Mouse (Mus musculus) liver, embryonic 15.5 days (tissue): ENCODE data around the gene Mogs. TPM values are rescaled to one million over a fixed set of nuclear protein-coding genes. Genes with fewer than 3 reads are reported as not detected.

Experiments
- ATAC-seq: fragments of 200-750 bp; cut with Nextera tagmentation; 2 replicates; pipeline ENCODE4 v1.8.0; 2017; ENCODE audit warnings: moderate number of reproducible peaks, mild to moderate bottlenecking, moderate library complexity; ENCODE audit not compliant: insufficient read depth
- H3K27ac ChIP-seq: fragments of 300-500 bp; sonication (generic); replicated peaks from 2 replicates; pipeline ENCODE4 v1.5.1; 2015; ENCODE audit warnings: mild to moderate bottlenecking, inconsistent platforms
- H3K27me3 ChIP-seq: fragments of 300-500 bp; sonication (generic); 2 replicates; pipeline ENCODE4 v1.6.1; 2015; ENCODE audit warnings: mild to moderate bottlenecking, inconsistent platforms
- H3K36me3 ChIP-seq: fragments of 300-500 bp; sonication (generic); replicated peaks from 2 replicates; pipeline ENCODE4 v1.6.1; 2015; ENCODE audit warnings: moderate library complexity, mild to moderate bottlenecking, inconsistent platforms
- H3K4me1 ChIP-seq: fragments of 300-500 bp; sonication (generic); replicated peaks from 2 replicates; pipeline ENCODE4 v1.6.1; 2015; ENCODE audit warnings: inconsistent platforms
- H3K4me2 ChIP-seq: fragments of 300-500 bp; sonication (generic); 2 replicates; pipeline ENCODE4 v1.6.1; 2015; ENCODE audit warnings: moderate library complexity, mild to moderate bottlenecking, inconsistent platforms
- H3K4me3 ChIP-seq: fragments of 300-500 bp; sonication (generic); replicated peaks from 2 replicates; pipeline ENCODE4 v1.5.1; 2015; ENCODE audit warnings: mild to moderate bottlenecking, inconsistent platforms
- H3K9ac ChIP-seq: fragments of 300-500 bp; sonication (generic); 2 replicates; pipeline ENCODE4 v1.6.1; 2015; ENCODE audit warnings: moderate library complexity, mild to moderate bottlenecking, inconsistent platforms
- H3K9me3 ChIP-seq: fragments of 300-500 bp; sonication (generic); replicated peaks from 2 replicates; pipeline ENCODE4 v1.6.1; 2016; ENCODE audit warnings: inconsistent platforms
- WGBS: fragments of 180-500 bp; shearing (Covaris S2); methylation state at CpG from one replicate; pipeline ENCODE4 v1.1.7; 2015; ENCODE audit warnings: mixed read lengths; ENCODE audit not compliant: insufficient replicate concordance; 5-methylcytosine and 5-hydroxymethylcytosine counted together
- polyA plus RNA-seq: library from polyadenylated mRNA; unstranded; fragments of >200 nt; fragmentation: Nextera tagmentation; extraction: Ambion mirVana; gene quantifications from 2 replicates; pipeline ENCODE4 v1.2.1, GENCODE M21; 2015

Mogs gene
- polyA plus RNA-seq, 1 experiment from 2014 or later = 37.0 TPM

GRCm38 (mm10) chr6:83124851-83125312 is 9.6 kb downstream of the Mogs start:
- H3K4me1 ChIP-seq = peaks cover 50% of the 10 kb centered on the region
- peak overlapping the region; percentile 91 for H3K4me2 ChIP-seq
- H3K9ac ChIP-seq = peak overlapping the region; percentile 82
- H3K27ac ChIP-seq = peak overlapping the region; percentile 90
- H3K36me3 ChIP-seq = peaks cover 6% of the 10 kb centered on the region; the same call in 1 of the 2 replicates
- no peak for ATAC-seq
- WGBS = under 1% methylated on average over 30 of the region's 30 CpGs
- no peaks in the 10 kb centered on the region for H3K9me3 ChIP-seq
- H3K4me3 ChIP-seq = peak overlapping the region; percentile 84
- no peaks in the 10 kb centered on the region for H3K27me3 ChIP-seq

- Histone ChIP-seq H3K4me3 (peak within 1 kb of the TSS; percentile 84), H3K9me3 (no peaks in the 10 kb centered on the region), H3K36me3 (peaks cover 6% of the 10 kb centered on the region; the same call in 1 of the 2 replicates), H3K4me1 (peaks cover 45% of the 10 kb centered on the region), H3K27ac (peak within 1 kb of the TSS; percentile 90), H3K27me3 (no peaks in the 10 kb centered on the region), H3K4me2 (peak within 1 kb of the TSS; percentile 91), H3K9ac (peak within 1 kb of the TSS; percentile 82)
- no peak for ATAC-seq
- 33% methylated on average over 5 of the region's 5 CpGs for WGBS
Observed at GRCm38 (mm10) chr6:83125331-83125730, 10.0 kb downstream of the Mogs start, which contains the start of gene Ino80b. Gene Ino80b, minus strand, starts transcription at chr6:83125431.

GRCm38 (mm10) chr6:83127419-83127818 is 12.1 kb downstream of the Mogs start:
- no peak for ATAC-seq
- H3K4me3 ChIP-seq = no peak overlapping the region

GRCm38 (mm10) chr6:83131469-83132034 is 16.3 kb downstream of the Mogs start:
- peak; percentile 70 for ATAC-seq
- Histone ChIP-seq H3K36me3 (no peaks in the 10 kb centered on the region), H3K4me2 (peak overlapping the region; percentile 37), H3K4me3 (no peak overlapping the region), H3K27ac (peak overlapping the region; percentile 78), H3K9ac (no peak overlapping the region), H3K27me3 (peaks cover 21% of the 10 kb centered on the region), H3K4me1 (peaks cover 29% of the 10 kb centered on the region), H3K9me3 (no peaks in the 10 kb centered on the region)
- WGBS = 36% methylated on average over 6 of the region's 6 CpGs

More at GRCm38 (mm10) chr6:83127419-83127818, 12.1 kb downstream of the Mogs start:
- Histone ChIP-seq H3K36me3 (peaks cover 6% of the 10 kb centered on the region; the same call in 1 of the 2 replicates), H3K9ac (no peak overlapping the region), H3K27ac (no peak overlapping the region), H3K9me3 (no peaks in the 10 kb centered on the region), H3K4me1 (peaks cover 39% of the 10 kb centered on the region), H3K27me3 (no peaks in the 10 kb centered on the region), H3K4me2 (no peak overlapping the region)
- WGBS = 83% methylated on average over 5 of the region's 5 CpGs

- WGBS = 67% methylated on average over 9 of the region's 9 CpGs
- Histone ChIP-seq H3K27me3 (peaks cover 29% of the 10 kb centered on the region), H3K4me3 (no peak overlapping the region), H3K4me1 (peaks cover 34% of the 10 kb centered on the region), H3K4me2 (peak overlapping the region; percentile 18; the same call in 1 of the 2 replicates), H3K36me3 (no peaks in the 10 kb centered on the region), H3K27ac (peak overlapping the region; percentile 68), H3K9me3 (no peaks in the 10 kb centered on the region), H3K9ac (no peak overlapping the region)
- peak; percentile 26; the same call in 1 of the 2 replicates for ATAC-seq
Observed at GRCm38 (mm10) chr6:83132176-83132919, 17.1 kb downstream of the Mogs start.

GRCm38 (mm10) chr6:83134226-83134625 is 18.9 kb downstream of the Mogs start:
- 40% methylated on average over 3 of the region's 3 CpGs for WGBS
- no peak for ATAC-seq
- H3K36me3 ChIP-seq = no peaks in the 10 kb centered on the region

GRCm38 (mm10) chr6:83134951-83135513 is 19.7 kb downstream of the Mogs start, which contains the start of gene Rtkn:
Gene Rtkn, plus strand, starts transcription at chr6:83135463.
- 57% methylated on average over 7 of the region's 7 CpGs for WGBS
- no peak for ATAC-seq
- Histone ChIP-seq H3K4me3 (peak within 1 kb of the TSS; percentile 55), H3K36me3 (no peaks in the 10 kb centered on the region), H3K4me2 (peak within 1 kb of the TSS; percentile 64), H3K27ac (peak within 1 kb of the TSS; percentile 81), H3K9ac (no peak within 1 kb of the TSS), H3K27me3 (peaks cover 56% of the 10 kb centered on the region), H3K4me1 (peaks cover 55% of the 10 kb centered on the region), H3K9me3 (no peaks in the 10 kb centered on the region)

More at GRCm38 (mm10) chr6:83134226-83134625, 18.9 kb downstream of the Mogs start:
- no peaks in the 10 kb centered on the region for H3K9me3 ChIP-seq
- no peak overlapping the region for H3K9ac ChIP-seq
- H3K27ac ChIP-seq = no peak overlapping the region
- no peak overlapping the region for H3K4me3 ChIP-seq
- H3K4me1 ChIP-seq = peaks cover 53% of the 10 kb centered on the region
- H3K27me3 ChIP-seq = peaks cover 48% of the 10 kb centered on the region
- no peak overlapping the region for H3K4me2 ChIP-seq

GRCm38 (mm10) chr6:83135571-83136161 is 20.4 kb downstream of the Mogs start:
- no peak for ATAC-seq
- Histone ChIP-seq H3K4me1 (peaks cover 54% of the 10 kb centered on the region), H3K9ac (no peak overlapping the region), H3K9me3 (no peaks in the 10 kb centered on the region), H3K4me3 (peak overlapping the region; percentile 55), H3K36me3 (no peaks in the 10 kb centered on the region), H3K27me3 (peaks cover 60% of the 10 kb centered on the region), H3K4me2 (peak overlapping the region; percentile 64), H3K27ac (peak overlapping the region; percentile 81; the same call in 1 of the 2 replicates)
- WGBS = 18% methylated on average over 37 of the region's 37 CpGs

- H3K4me3 ChIP-seq = peak overlapping the region; percentile 55
- peaks cover 47% of the 10 kb centered on the region for H3K4me1 ChIP-seq
- H3K4me2 ChIP-seq = peak overlapping the region; percentile 64
- H3K27ac ChIP-seq = peak overlapping the region; percentile 81
- no peak for ATAC-seq
- H3K9me3 ChIP-seq = no peaks in the 10 kb centered on the region
- 29% methylated on average over 5 of the region's 5 CpGs for WGBS
- H3K27me3 ChIP-seq = peaks cover 65% of the 10 kb centered on the region
- peak overlapping the region; percentile 51; the same call in 1 of the 2 replicates for H3K9ac ChIP-seq
- no peaks in the 10 kb centered on the region for H3K36me3 ChIP-seq
Observed at GRCm38 (mm10) chr6:83136291-83136880, 21.1 kb downstream of the Mogs start.

- Histone ChIP-seq H3K9me3 (no peaks in the 10 kb centered on the region), H3K9ac (peak overlapping the region; percentile 51), H3K4me2 (peak overlapping the region; percentile 64), H3K4me1 (peaks cover 50% of the 10 kb centered on the region), H3K36me3 (no peaks in the 10 kb centered on the region), H3K27ac (peak overlapping the region; percentile 81), H3K4me3 (peak overlapping the region; percentile 55), H3K27me3 (peaks cover 71% of the 10 kb centered on the region)
- 3% methylated on average over 26 of the region's 26 CpGs for WGBS
- peak; percentile 51 for ATAC-seq
Observed at GRCm38 (mm10) chr6:83136881-83137575, 21.7 kb downstream of the Mogs start.
